Mouse (Mus musculus): Measurements from ENCODE around the gene Nkx2-1.

- TF ChIP-seq POLR2A (IDR thresholded peaks at IDR 0.05; ENCODE audit: insufficient read depth, low read depth, low read length) (no peak), CTCF (IDR thresholded peaks at IDR 0.05) (no peak)
Observed at GRCm38 (mm10) chr12:56518221-56518620, 18.5 kb downstream of the Nkx2-1 start.

Measured in heart, adult 2 months (tissue).